Mouse (Mus musculus): ENCODE measurements around the gene Coro2b. TPM values are rescaled to one million over a fixed set of nuclear protein-coding genes. Genes with fewer than 3 reads are reported as not detected.

Coro2b gene
- polyA plus RNA-seq, 2 experiments = 10.3 to 20.8 TPM

DNA sequence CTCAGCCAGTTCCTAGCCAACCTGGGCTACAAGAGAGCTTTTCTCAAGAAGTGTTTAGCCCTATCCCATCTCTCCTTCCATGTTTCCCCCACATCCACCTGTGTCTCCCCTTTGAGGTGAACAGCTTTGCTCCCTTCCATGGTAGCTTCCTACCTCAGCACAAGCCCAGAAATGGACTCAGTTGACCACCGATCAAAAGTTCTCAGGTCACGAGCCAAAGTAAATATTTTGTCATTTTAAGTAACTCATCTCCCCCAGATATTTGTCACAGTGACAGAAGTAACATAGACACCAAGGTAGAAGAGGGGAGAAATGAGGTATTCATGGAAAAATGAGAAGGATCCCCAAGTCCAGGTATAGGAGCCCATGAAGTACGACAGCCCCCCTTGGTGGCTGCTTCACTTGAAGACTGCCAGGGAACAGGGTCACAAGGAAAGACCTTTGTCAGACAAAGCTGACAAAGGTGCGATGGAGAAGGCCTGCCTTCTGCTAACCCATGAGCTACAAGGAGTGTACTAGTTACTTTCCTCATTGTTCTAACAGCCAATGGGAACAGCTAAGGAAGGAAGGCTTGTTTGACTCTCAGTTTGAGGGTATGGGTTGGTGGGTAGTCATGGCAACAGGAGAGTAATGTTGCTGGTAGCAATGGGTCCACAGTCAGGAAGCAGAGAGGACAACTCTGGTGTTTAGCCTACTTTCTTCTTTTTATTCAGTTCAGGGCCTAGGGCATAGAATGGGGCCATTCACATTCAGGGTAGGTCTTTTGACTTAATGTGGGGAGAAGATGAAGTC, 150.9 kb downstream of the Coro2b start:
- no peak for TF ChIP-seq POLR2A (IDR thresholded peaks at IDR 0.05; ENCODE audit: borderline replicate concordance, extremely low read depth, insufficient read depth, insufficient read length)
- ATAC-seq (ENCODE audit: low FRiP score, low read depth) (no peak), DNase-seq (ENCODE audit: low spot score) (no peak)
- Histone ChIP-seq H3K9me3 (ENCODE audit: control insufficient read depth, low read length) (no peaks in the 10 kb centered on the region), H3K27ac (replicated peaks; ENCODE audit: low read depth, low read length) (no peak overlapping the region), H3K4me1 (ENCODE audit: control insufficient read depth, insufficient read depth, low read length) (no peaks in the 10 kb centered on the region; the same call in 1 of the 2 replicates), H3K9ac (ENCODE audit: low read depth, low read length, severe bottlenecking) (no peak overlapping the region), H3K4me3 (replicated peaks; ENCODE audit: low read length) (no peak overlapping the region), H3K27me3 (ENCODE audit: control insufficient read depth, insufficient read depth, low read length) (no peaks in the 10 kb centered on the region), H3K36me3 (ENCODE audit: control insufficient read depth, insufficient read depth, low read length) (no peaks in the 10 kb centered on the region), H3K4me2 (replicated peaks; ENCODE audit: low read depth, low read length, severe bottlenecking) (no peak overlapping the region)
- WGBS = 86% methylated on average over 4 of the region's 4 CpGs

DNA sequence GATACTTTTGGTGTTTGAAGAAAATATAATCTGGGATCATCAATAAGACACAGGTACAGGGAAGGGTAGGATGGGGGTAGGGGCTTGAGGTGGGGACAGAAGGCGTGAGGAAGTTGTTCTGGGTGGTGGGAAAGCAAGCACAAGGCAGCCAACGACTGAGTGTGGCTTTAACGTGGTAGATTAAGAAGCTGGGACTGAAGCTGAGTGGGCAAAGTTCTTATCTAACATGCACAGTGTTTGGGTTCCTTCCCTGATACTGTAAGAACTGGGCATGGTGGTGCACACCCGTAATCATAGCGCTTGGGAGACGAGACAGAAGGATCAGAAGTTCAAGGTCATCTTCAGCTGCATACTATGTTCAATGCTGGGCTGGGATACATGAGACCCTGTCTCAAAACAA, 151.8 kb downstream of the Coro2b start:
- Histone ChIP-seq H3K4me2 (replicated peaks; ENCODE audit: low read depth, low read length, severe bottlenecking) (no peak overlapping the region), H3K36me3 (ENCODE audit: control insufficient read depth, insufficient read depth, low read length) (peaks cover 4% of the 10 kb centered on the region), H3K4me1 (ENCODE audit: control insufficient read depth, insufficient read depth, low read length) (no peaks in the 10 kb centered on the region; the same call in 1 of the 2 replicates), H3K27ac (replicated peaks; ENCODE audit: low read depth, low read length) (no peak overlapping the region), H3K9me3 (ENCODE audit: control insufficient read depth, low read length) (no peaks in the 10 kb centered on the region), H3K27me3 (ENCODE audit: control insufficient read depth, insufficient read depth, low read length) (no peaks in the 10 kb centered on the region), H3K4me3 (replicated peaks; ENCODE audit: low read length) (no peak overlapping the region), H3K9ac (ENCODE audit: low read depth, low read length, severe bottlenecking) (no peak overlapping the region)
- no peak for TF ChIP-seq POLR2A (IDR thresholded peaks at IDR 0.05; ENCODE audit: borderline replicate concordance, extremely low read depth, insufficient read depth, insufficient read length)
- DNase-seq (ENCODE audit: low spot score) (no peak), ATAC-seq (ENCODE audit: low FRiP score, low read depth) (no peak)
- 89% methylated on average over 6 of the region's 6 CpGs for WGBS

DNA sequence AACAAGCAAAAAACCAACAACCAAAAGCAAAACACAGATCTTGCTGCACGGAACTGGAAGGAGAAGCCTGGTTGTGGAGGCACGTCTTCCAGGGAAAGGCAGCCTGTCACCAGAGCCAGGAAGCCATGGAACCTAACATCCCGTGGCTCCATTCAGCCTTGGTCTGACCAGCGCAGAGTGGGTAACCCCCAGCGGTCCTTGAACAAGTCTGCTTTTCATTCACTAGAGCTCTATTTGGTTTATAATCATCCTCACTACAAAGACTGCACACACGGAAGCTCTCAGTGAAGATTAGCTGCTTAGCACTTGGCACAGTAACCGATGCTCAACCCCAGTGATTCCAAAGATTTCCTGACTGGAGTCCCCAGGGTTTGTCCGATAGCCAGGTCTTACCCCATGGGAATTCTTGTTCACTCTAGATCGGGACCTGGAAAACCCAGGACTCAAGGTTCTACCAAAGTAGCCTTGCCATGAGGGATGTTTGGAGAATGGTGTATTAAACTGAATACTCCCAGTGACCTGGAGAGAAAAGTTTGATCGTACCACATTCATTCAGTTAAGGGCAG, 154.2 kb downstream of the Coro2b start:
- 80% methylated on average over 10 of the region's 10 CpGs for WGBS
- Histone ChIP-seq H3K4me3 (replicated peaks; ENCODE audit: low read length) (no peak overlapping the region), H3K36me3 (ENCODE audit: control insufficient read depth, insufficient read depth, low read length) (peaks cover 21% of the 10 kb centered on the region), H3K27me3 (ENCODE audit: control insufficient read depth, insufficient read depth, low read length) (no peaks in the 10 kb centered on the region), H3K9ac (ENCODE audit: low read depth, low read length, severe bottlenecking) (no peak overlapping the region), H3K9me3 (ENCODE audit: control insufficient read depth, low read length) (no peaks in the 10 kb centered on the region), H3K4me2 (replicated peaks; ENCODE audit: low read depth, low read length, severe bottlenecking) (no peak overlapping the region), H3K4me1 (ENCODE audit: control insufficient read depth, insufficient read depth, low read length) (no peaks in the 10 kb centered on the region; the same call in 1 of the 2 replicates), H3K27ac (replicated peaks; ENCODE audit: low read depth, low read length) (no peak overlapping the region)
- DNase-seq (ENCODE audit: low spot score) = no peak
- ATAC-seq (ENCODE audit: low FRiP score, low read depth) = no peak
- TF ChIP-seq POLR2A (IDR thresholded peaks at IDR 0.05; ENCODE audit: borderline replicate concordance, extremely low read depth, insufficient read depth, insufficient read length) = no peak

DNA sequence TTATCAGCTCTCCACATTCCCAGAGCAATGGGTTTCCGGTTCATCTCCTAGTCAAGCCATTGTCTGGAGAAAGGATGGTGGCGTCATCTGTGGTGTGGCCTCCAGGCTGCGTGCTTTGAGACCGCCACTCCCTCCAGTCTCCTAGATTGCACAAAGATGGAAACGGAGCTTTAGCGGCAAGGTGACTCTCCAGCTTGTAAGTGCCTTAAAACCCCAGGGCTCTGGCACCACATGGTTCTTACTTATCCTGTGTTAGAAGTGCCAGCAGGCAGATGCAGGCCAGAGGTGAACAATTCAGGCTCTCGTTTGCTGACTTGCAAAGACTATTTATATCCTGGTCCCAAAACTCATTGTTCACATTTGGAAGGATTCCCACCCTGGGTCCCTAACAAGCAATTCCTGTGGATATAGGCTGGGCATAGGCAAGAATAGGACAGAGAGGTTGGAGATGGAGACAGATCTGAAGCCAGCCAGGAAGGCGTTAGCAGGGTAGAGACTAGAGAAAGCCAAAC, 155.4 kb downstream of the Coro2b start:
- no peak overlapping the region; the same call in 1 of the 2 replicates for H3K27ac ChIP-seq (replicated peaks; ENCODE audit: low read depth, low read length)
- peaks cover 32% of the 10 kb centered on the region for H3K36me3 ChIP-seq (ENCODE audit: control insufficient read depth, insufficient read depth, low read length)
- no peaks in the 10 kb centered on the region for H3K9me3 ChIP-seq (ENCODE audit: control insufficient read depth, low read length)
- no peaks in the 10 kb centered on the region; the same call in 1 of the 2 replicates for H3K4me1 ChIP-seq (ENCODE audit: control insufficient read depth, insufficient read depth, low read length)
- ATAC-seq (ENCODE audit: low FRiP score, low read depth) = no peak
- 59% methylated on average over 8 of the region's 8 CpGs for WGBS
- no peak for TF ChIP-seq POLR2A (IDR thresholded peaks at IDR 0.05; ENCODE audit: borderline replicate concordance, extremely low read depth, insufficient read depth, insufficient read length)
- no peak overlapping the region for H3K9ac ChIP-seq (ENCODE audit: low read depth, low read length, severe bottlenecking)
- H3K4me2 ChIP-seq (replicated peaks; ENCODE audit: low read depth, low read length, severe bottlenecking) = no peak overlapping the region
- no peak overlapping the region for H3K4me3 ChIP-seq (replicated peaks; ENCODE audit: low read length)
- DNase-seq (ENCODE audit: low spot score) = no peak
- no peaks in the 10 kb centered on the region for H3K27me3 ChIP-seq (ENCODE audit: control insufficient read depth, insufficient read depth, low read length)

DNA sequence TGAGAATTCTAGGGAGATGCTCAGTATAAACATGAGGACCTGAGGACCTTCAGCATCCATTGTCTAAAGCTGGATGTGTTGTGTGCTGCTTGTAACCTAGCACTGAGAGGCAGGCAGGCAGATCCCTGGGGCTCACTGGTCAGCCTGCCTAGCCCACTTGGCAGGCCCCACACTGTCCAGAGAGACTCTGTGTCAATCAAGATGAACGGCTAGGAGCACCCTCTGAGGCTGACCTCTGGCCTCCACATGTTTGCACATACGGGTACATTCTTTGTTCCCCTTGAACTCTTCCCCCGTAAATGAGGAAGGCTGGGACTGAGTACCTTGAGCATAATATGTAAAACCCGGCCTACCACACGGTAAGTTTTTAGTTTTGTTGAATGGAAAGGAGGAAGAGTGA, 156.5 kb downstream of the Coro2b start:
- Histone ChIP-seq H3K4me2 (replicated peaks; ENCODE audit: low read depth, low read length, severe bottlenecking) (no peak overlapping the region), H3K4me3 (replicated peaks; ENCODE audit: low read length) (no peak overlapping the region), H3K27me3 (ENCODE audit: control insufficient read depth, insufficient read depth, low read length) (no peaks in the 10 kb centered on the region), H3K9ac (ENCODE audit: low read depth, low read length, severe bottlenecking) (no peak overlapping the region), H3K4me1 (ENCODE audit: control insufficient read depth, insufficient read depth, low read length) (no peaks in the 10 kb centered on the region; the same call in 1 of the 2 replicates), H3K36me3 (ENCODE audit: control insufficient read depth, insufficient read depth, low read length) (peaks cover 43% of the 10 kb centered on the region), H3K9me3 (ENCODE audit: control insufficient read depth, low read length) (no peaks in the 10 kb centered on the region), H3K27ac (replicated peaks; ENCODE audit: low read depth, low read length) (no peak overlapping the region)
- ATAC-seq (ENCODE audit: low FRiP score, low read depth) (no peak), DNase-seq (ENCODE audit: low spot score) (no peak)
- no peak for TF ChIP-seq POLR2A (IDR thresholded peaks at IDR 0.05; ENCODE audit: borderline replicate concordance, extremely low read depth, insufficient read depth, insufficient read length)
- WGBS = 64% methylated on average over 5 of the region's 5 CpGs

Measured in limb, embryonic 14.5 days (tissue).